Mouse (Mus musculus) embryonic fibroblast, embryonic 13.5 days (primary cell): ENCODE measurements around the gene Lcn3. TPM values are rescaled to one million over a fixed set of nuclear protein-coding genes. Genes with fewer than 3 reads are reported as not detected.
"Not testable (repeated sequence)": the region's sequence is repeated elsewhere in the genome, so short reads cannot be mapped to it uniquely, and the experiment has no call there.

Experiments used
- H3K27ac ChIP-seq: 2 replicates; pipeline ENCODE4 v1.5.1; 2012; ENCODE audit warnings: low read length, control low read depth, inconsistent platforms; ENCODE audit not compliant: insufficient read depth
- H3K4me1 ChIP-seq: 2 replicates; pipeline ENCODE4 v1.6.1; 2011; ENCODE audit warnings: low read length; ENCODE audit not compliant: control insufficient read depth, insufficient read depth
- H3K4me3 ChIP-seq: 2 replicates; pipeline ENCODE4 v1.5.1; 2011; ENCODE audit warnings: mild to moderate bottlenecking, control low read depth, low read length; ENCODE audit not compliant: insufficient read depth
- CTCF ChIP-seq: IDR thresholded peaks from 2 replicates; pipeline ENCODE4 v1.5.1; 2011; ENCODE audit warnings: mild to moderate bottlenecking, control low read depth, low read length, moderate library complexity, borderline replicate concordance; ENCODE audit not compliant: insufficient read depth
- POLR2A ChIP-seq: IDR thresholded peaks from 2 replicates; pipeline ENCODE4 v1.6.1; 2011; ENCODE audit warnings: low read depth, mild to moderate bottlenecking, control low read depth, low read length, moderate library complexity
- polyA plus RNA-seq: library from polyadenylated mRNA; stranded (reverse); fragments of >200 nt; gene quantifications from 2 replicates; pipeline ENCODE4 v1.2.4, GENCODE M21; 2011; ENCODE audit warnings: low read depth; ENCODE audit not compliant: missing spikeins, insufficient read length

Lcn3 gene
- polyA plus RNA-seq, 1 experiment: not detected

DNA sequence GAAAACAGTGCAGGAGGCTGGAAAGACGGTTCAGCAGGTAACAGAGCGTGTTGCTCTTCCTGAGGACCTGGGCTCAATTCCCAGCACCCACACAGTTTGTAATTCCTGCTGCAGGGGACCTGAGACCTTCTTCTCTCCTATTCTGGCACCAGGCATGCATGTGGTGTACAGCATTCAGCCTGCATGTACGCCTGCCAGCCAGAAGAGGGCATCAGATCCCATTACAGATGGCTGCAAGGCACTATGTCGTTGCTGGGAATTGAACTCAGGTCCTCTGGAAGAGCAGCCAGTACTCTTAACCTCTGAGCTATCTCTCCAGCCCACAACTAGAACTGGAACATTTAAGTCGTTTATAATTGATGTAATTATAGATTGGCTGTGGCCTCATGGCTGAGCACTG is 48.0 kb downstream of the Lcn3 start:
- peak; percentile 5; the same call in 1 of the 2 replicates for TF ChIP-seq CTCF
- no peak for TF ChIP-seq POLR2A
- Histone ChIP-seq H3K4me1 (no peaks in the 10 kb centered on the region), H3K4me3 (no peak overlapping the region), H3K27ac (no peak overlapping the region)

DNA sequence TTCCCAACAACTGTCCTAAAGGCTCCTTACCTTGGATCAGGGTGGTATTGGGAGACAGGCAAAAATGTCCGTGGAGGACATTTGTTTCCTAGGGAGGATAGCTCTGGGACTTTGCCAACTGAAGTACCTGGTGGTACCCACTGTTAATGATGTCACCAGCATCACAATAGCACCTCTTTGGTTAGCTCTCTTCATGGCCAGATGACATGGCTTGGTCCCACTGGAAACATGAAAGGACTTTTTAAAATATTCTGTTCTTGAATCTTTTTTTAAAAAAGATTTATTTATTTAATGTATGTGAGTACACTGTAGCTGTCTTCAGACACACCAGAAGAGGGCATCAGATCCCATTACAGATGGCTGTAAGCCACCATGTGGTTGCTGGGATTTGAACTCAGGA is 50.4 kb downstream of the Lcn3 start, which contains the start of gene Glt6d1:
Gene Glt6d1, minus strand, starts transcription at position 101 of the 400 bp plus-strand sequence.
- not testable (repeated sequence) for H3K4me1 ChIP-seq, H3K4me3 ChIP-seq, H3K27ac ChIP-seq

Other genes with a start within 250 kb of the Lcn3 start
- 11.5 and 13.1 TPM in 2 replicates for gene Traf2, start 218.6 kb upstream of the Lcn3 start, polyA plus RNA-seq
- gene Edf1, start 207.7 kb upstream of the Lcn3 start, polyA plus RNA-seq: 102 and 122 TPM in 2 replicates
- gene Mamdc4, start 190.7 kb upstream of the Lcn3 start, polyA plus RNA-seq: 0.45 and 1.0 TPM in 2 replicates
- gene Phpt1, start 190.3 kb upstream of the Lcn3 start, polyA plus RNA-seq: 33.0 and 46.4 TPM in 2 replicates
- 0.17 and 0.25 TPM in 2 replicates for gene Ajm1, start 183.8 kb upstream of the Lcn3 start, polyA plus RNA-seq
- gene Rabl6, start 157.0 kb upstream of the Lcn3 start, polyA plus RNA-seq: 51.0 and 63.2 TPM in 2 replicates
- gene Ccdc183, start 147.9 kb upstream of the Lcn3 start, polyA plus RNA-seq: not detected in 2 replicates
- gene Tmem141, start 143.6 kb upstream of the Lcn3 start, polyA plus RNA-seq: 17.3 and 18.3 TPM in 2 replicates
- not detected in 2 replicates for gene Fcna, start 137.5 kb upstream of the Lcn3 start, polyA plus RNA-seq
- not detected in 2 replicates for gene Lcn8, start 112.4 kb upstream of the Lcn3 start, polyA plus RNA-seq
- gene Lcn5, start 107.6 kb upstream of the Lcn3 start, polyA plus RNA-seq: not detected in 2 replicates
- not detected in 2 replicates for gene Lcn6, start 88.8 kb upstream of the Lcn3 start, polyA plus RNA-seq
- not detected in 2 replicates for gene Lcn10, start 82.8 kb upstream of the Lcn3 start, polyA plus RNA-seq
- gene Obp2a, start 65.5 kb upstream of the Lcn3 start, polyA plus RNA-seq: not detected in 2 replicates
- 14.4 and 21.2 TPM in 2 replicates for gene Bmyc, start 58.8 kb upstream of the Lcn3 start, polyA plus RNA-seq
- gene Obp2b, start 28.6 kb upstream of the Lcn3 start, polyA plus RNA-seq: not detected in 2 replicates
- not detected in 2 replicates for gene Lcn11, start 11.4 kb downstream of the Lcn3 start, polyA plus RNA-seq
- not detected in 2 replicates for gene Gm13539, start 16.7 kb downstream of the Lcn3 start, polyA plus RNA-seq
- gene Glt6d1, start 50.3 kb downstream of the Lcn3 start, polyA plus RNA-seq: not detected in 2 replicates
- not detected in 2 replicates for gene Lcn9, start 57.6 kb downstream of the Lcn3 start, polyA plus RNA-seq
- gene Sohlh1, start 81.7 kb downstream of the Lcn3 start, polyA plus RNA-seq: not detected in 2 replicates
- gene Kcnt1, start 98.2 kb downstream of the Lcn3 start, polyA plus RNA-seq: not detected in 2 replicates
- gene Camsap1, start 217.7 kb downstream of the Lcn3 start, polyA plus RNA-seq: 52.1 and 59.0 TPM in 2 replicates